Mouse (Mus musculus): ENCODE measurements around the gene Ints5. TPM values are rescaled to one million over a fixed set of nuclear protein-coding genes. Genes with fewer than 3 reads are reported as not detected.

Gene Ints5
- polyA plus RNA-seq (2017; shearing (Covaris generic)) = 47.9 TPM

DNA sequence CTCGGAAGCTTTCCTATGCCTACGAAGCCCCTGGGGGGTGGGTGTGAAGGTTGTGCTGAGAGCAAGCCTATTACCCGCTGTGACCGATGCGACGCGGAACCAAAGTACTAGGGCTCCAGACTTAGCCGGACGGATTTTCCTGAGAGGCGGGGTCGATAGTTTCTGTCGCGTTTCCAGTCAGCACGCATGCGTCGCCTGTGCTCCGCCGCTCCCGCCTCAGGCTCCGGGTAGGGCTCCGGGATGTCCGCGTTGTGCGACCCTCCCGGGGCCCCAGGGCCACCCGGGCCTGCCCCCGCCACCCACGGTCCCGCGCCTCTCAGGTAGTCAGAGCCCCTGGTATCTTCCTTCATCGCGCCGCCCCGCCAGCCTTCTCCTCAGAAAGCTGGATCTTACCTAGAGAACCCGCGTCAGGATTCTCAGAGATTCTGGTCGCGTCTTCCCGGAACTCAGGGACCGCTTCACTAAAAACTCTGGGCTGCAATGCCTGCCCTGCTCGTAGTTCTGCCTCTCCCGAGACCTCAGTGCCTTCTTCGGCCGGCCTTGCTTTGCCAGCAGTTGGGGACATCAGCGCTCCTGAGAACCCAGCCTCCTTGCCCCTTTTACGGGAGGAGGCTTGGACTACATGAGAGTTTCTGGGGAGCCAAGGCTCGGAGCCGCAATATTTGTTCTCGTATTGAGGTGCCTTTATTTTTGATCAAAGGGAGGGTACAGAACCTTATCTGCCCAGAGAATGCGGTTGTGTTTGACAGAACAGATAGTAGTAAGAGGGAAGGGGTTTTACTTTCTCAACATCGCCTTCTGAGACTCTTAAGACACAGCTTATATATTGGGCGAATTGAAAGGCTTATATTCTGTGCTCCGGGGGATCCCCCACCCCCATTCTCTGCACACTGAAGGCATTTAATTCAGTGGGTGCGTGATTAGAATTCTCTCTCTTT lies at the start of gene Ints5:
Gene Ints5, plus strand, starts transcription at position 177 of the 938 bp plus-strand sequence.

DNA sequence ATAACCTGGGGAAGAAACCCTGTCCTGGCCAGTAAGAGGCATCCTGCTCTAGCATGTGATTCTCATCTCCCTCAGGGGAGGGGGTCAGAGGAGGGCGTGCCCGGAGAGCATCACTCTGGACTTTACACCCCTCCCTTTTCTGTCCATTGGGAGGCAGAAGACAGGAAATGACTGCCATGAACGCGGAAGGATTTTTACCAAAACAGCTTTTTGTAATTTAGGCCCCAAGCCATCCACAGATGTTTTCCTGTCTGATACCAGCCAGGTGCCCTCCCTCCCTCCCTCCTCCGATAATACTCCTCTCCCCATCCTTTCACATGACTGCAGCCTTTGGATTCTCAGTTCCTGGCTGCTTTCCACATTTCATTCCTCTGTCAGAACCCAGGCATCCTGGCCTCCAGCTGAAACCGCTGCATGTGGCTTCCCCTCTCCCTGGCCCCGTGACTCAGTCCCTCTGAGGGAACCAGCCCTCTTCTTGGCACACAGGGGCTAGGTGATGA lies 42.4 kb upstream of the Ints5 start, which contains the start of gene Lrrn4cl:
Gene Lrrn4cl, plus strand, starts transcription at position 367 of the 500 bp plus-strand sequence.

GRCm38 (mm10) chr19:8871267-8872186 lies 21.3 kb upstream of the Ints5 start, which contains the start of gene Ubxn1:
Gene Ubxn1 (plus strand): TSS chr19:8871496.

GRCm38 (mm10) chr19:8880311-8881033 lies 12.3 kb upstream of the Ints5 start, which contains the start of gene Uqcc3:
Gene Uqcc3 (minus strand): TSS chr19:8880923.

DNA sequence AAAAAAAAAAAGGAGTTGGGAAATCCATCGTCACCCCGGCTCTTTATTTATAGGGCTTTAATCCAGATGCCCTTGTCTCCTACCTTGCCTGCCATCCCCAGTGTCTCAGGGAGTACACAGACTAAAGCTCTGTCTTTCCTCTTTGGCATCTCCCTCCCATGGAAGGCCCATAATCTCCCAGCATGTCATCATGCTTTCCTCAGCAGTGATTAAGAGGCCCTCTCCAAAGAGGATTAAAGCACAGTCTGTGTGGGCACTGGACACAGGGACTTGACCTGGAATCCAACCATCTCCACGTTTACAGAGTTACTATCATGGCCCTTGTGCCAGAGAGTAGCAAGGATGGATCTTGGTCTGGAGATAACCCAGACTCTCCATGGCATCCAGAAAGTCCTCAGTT lies 9.2 kb upstream of the Ints5 start, which contains the start of the genes Lbhd1 and Gm49403:
Gene Lbhd1, plus strand, starts transcription at position 117 of the 400 bp plus-strand sequence.
Gene Gm49403, plus strand, starts transcription at position 315 of the 400 bp plus-strand sequence.

GRCm38 (mm10) chr19:8888511-8889385 lies 4.1 kb upstream of the Ints5 start, which contains the start of the genes 1810009A15Rik and Gm49416:
Gene 1810009A15Rik (plus strand): TSS chr19:8888853.
Gene Gm49416 (plus strand): TSS chr19:8888926.

GRCm38 (mm10) chr19:8897865-8898495 lies 5.2 kb downstream of the Ints5 start, which contains the start of gene Ganab:
Gene Ganab (plus strand): TSS chr19:8898071.

GRCm38 (mm10) chr19:8920073-8920736 lies 27.4 kb downstream of the Ints5 start, which contains the start of gene B3gat3:
Gene B3gat3 (plus strand): TSS chr19:8920374.

DNA sequence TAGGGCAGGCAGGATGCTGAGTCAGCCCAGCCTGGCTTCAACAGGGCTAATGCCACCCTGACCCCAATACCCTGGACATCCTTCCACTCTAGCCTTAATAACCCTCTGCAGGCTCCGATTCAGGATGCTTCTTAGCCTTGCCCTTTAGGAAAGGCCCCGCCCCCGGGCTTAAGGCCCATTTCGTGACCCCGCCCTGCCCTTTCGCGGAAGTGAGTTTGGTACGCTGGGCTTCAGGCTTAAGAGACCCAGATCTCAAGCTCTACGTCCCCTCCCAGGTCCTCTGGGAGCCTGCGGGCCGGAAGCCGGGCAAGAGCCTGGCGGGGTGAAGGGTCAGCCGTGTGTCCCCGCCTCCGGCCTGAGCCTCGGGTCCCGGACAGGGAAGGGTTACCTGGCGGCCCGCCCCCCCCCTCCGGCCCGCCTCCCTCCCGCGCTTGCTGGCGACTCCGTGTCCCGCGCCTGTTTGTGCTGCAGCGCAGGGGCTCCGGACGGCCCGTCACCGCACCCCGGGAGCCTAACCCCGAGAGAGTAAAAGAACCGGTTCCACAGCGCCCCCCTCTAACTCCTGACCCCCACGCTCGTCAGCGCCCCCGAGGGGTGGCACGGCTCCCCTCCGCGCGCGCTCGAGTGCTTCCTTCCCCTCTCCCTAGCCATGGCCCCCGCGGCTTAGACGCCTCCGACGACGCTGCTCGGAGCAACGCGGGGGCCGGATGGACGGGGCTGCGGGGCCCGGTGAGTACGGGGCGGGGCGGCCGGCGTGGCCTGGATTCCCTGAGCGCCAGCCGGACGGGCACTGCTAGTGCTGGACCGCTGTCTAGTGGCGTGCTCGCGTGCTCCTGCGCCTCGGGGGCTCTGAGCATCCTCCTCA lies 36.7 kb downstream of the Ints5 start, which contains the start of the genes Rom1 and Eml3:
Gene Rom1, minus strand, starts transcription at position 133 of the 865 bp plus-strand sequence.
Gene Eml3, plus strand, starts transcription at position 329 of the 865 bp plus-strand sequence.

GRCm38 (mm10) chr19:8941515-8942217 lies 48.9 kb downstream of the Ints5 start, which contains the start of gene Mta2:
Gene Mta2 (plus strand): TSS chr19:8941875.

Other genes with a start within 250 kb of the Ints5 start
- gene Chrm1, start 229.2 kb upstream of the Ints5 start, polyA plus RNA-seq (2017; shearing (Covaris generic)) = not detected
- 127 TPM for gene Slc3a2, start 169.6 kb upstream of the Ints5 start, polyA plus RNA-seq (2017; shearing (Covaris generic))
- gene Wdr74, start 157.2 kb upstream of the Ints5 start, polyA plus RNA-seq (2017; shearing (Covaris generic)) = 84.1 TPM
- gene 1700092M07Rik, start 152.3 kb upstream of the Ints5 start, polyA plus RNA-seq (2017; shearing (Covaris generic)) = 3.2 TPM
- 169 TPM for gene Stx5a, start 151.6 kb upstream of the Ints5 start, polyA plus RNA-seq (2017; shearing (Covaris generic))
- gene Nxf1, start 135.9 kb upstream of the Ints5 start, polyA plus RNA-seq (2017; shearing (Covaris generic)) = 265 TPM
- 102 TPM for gene Tmem223, start 122.0 kb upstream of the Ints5 start, polyA plus RNA-seq (2017; shearing (Covaris generic))
- gene Tmem179b, start 118.5 kb upstream of the Ints5 start, polyA plus RNA-seq (2017; shearing (Covaris generic)) = 170 TPM
- 5.1 TPM for gene Taf6l, start 106.6 kb upstream of the Ints5 start, polyA plus RNA-seq (2017; shearing (Covaris generic))
- gene Polr2g, start 94.4 kb upstream of the Ints5 start, polyA plus RNA-seq (2017; shearing (Covaris generic)) = 164 TPM
- gene Zbtb3, start 90.5 kb upstream of the Ints5 start, polyA plus RNA-seq (2017; shearing (Covaris generic)) = 3.8 TPM
- gene Ttc9c, start 73.7 kb upstream of the Ints5 start, polyA plus RNA-seq (2017; shearing (Covaris generic)) = 54.6 TPM
- 8.4 TPM for gene Hnrnpul2, start 73.0 kb upstream of the Ints5 start, polyA plus RNA-seq (2017; shearing (Covaris generic))
- gene AC129217.1, start 63.2 kb upstream of the Ints5 start, polyA plus RNA-seq (2017; shearing (Covaris generic)) = not detected
- 105 TPM for gene Bscl2, start 55.5 kb upstream of the Ints5 start, polyA plus RNA-seq (2017; shearing (Covaris generic))
- gene Gng3, start 53.8 kb upstream of the Ints5 start, polyA plus RNA-seq (2017; shearing (Covaris generic)) = 0.35 TPM
- not detected for gene Lrrn4cl, start 42.2 kb upstream of the Ints5 start, polyA plus RNA-seq (2017; shearing (Covaris generic))
- 159 TPM for gene Ubxn1, start 21.5 kb upstream of the Ints5 start, polyA plus RNA-seq (2017; shearing (Covaris generic))
- 84.5 TPM for gene Uqcc3, start 12.1 kb upstream of the Ints5 start, polyA plus RNA-seq (2017; shearing (Covaris generic))
- 110 TPM for gene Lbhd1, start 9.3 kb upstream of the Ints5 start, polyA plus RNA-seq (2017; shearing (Covaris generic))
- gene Gm49403, start 9.1 kb upstream of the Ints5 start, polyA plus RNA-seq (2017; shearing (Covaris generic)) = not detected
- gene 1810009A15Rik, start 4.2 kb upstream of the Ints5 start, polyA plus RNA-seq (2017; shearing (Covaris generic)) = 59.2 TPM
- not detected for gene Gm49416, start 4.1 kb upstream of the Ints5 start, polyA plus RNA-seq (2017; shearing (Covaris generic))
- 137 TPM for gene Ganab, start 5.1 kb downstream of the Ints5 start, polyA plus RNA-seq (2017; shearing (Covaris generic))
- gene B3gat3, start 27.4 kb downstream of the Ints5 start, polyA plus RNA-seq (2017; shearing (Covaris generic)) = 33.9 TPM
- gene Rom1, start 36.4 kb downstream of the Ints5 start, polyA plus RNA-seq (2017; shearing (Covaris generic)) = 12.2 TPM
- 68.2 TPM for gene Eml3, start 36.5 kb downstream of the Ints5 start, polyA plus RNA-seq (2017; shearing (Covaris generic))
- gene Mta2, start 48.9 kb downstream of the Ints5 start, polyA plus RNA-seq (2017; shearing (Covaris generic)) = 197 TPM
- gene Tut1, start 60.8 kb downstream of the Ints5 start, polyA plus RNA-seq (2017; shearing (Covaris generic)) = 47.2 TPM
- 339 TPM for gene Eef1g, start 74.0 kb downstream of the Ints5 start, polyA plus RNA-seq (2017; shearing (Covaris generic))
- 113 TPM for gene Ahnak, start 96.3 kb downstream of the Ints5 start, polyA plus RNA-seq (2017; shearing (Covaris generic))
- gene Scgb1a1, start 195.0 kb downstream of the Ints5 start, polyA plus RNA-seq (2017; shearing (Covaris generic)) = not detected
- 20.7 TPM for gene Asrgl1, start 242.6 kb downstream of the Ints5 start, polyA plus RNA-seq (2017; shearing (Covaris generic))